Mouse (Mus musculus): ENCODE measurements around the gene Anks6. TPM values are rescaled to one million over a fixed set of nuclear protein-coding genes. Genes with fewer than 3 reads are reported as not detected.

Gene Anks6
- polyA plus RNA-seq, 1 experiment: 2.8 TPM

DNA sequence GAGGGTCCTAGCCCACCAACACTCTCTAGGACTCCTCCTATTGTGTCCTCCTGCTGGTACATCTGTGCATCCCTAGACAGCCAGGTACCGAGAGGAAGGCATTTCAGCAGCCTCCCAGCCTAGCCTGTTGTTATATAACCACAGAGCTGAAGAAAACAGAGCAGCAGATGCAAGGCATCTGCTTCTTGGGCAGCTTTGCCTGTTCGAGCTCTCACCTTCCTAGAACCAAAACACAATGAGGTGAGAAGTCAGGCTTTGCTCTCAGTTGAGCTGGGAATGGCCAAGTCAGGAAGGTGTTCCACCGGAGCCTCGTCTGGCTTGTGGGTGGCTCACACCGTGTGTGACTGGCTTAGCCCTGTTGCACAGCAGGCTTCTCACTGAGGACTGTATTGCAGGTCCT is 74.3 kb downstream of the Anks6 start:
- Histone ChIP-seq H3K9me3 (replicated peaks; ENCODE audit: control insufficient read depth, insufficient read depth, low read length, poor library complexity, severe bottlenecking) (no peaks in the 10 kb centered on the region), H3K27me3 (ENCODE audit: control insufficient read depth, insufficient read depth, low read length, poor library complexity, severe bottlenecking) (no peaks in the 10 kb centered on the region), H3K4me3 (ENCODE audit: low read depth, low read length) (no peak overlapping the region), H3K4me1 (ENCODE audit: control insufficient read depth, insufficient read depth, low read length) (no peaks in the 10 kb centered on the region), H3K27ac (ENCODE audit: insufficient read depth, low read length) (no peak overlapping the region), H3K36me3 (ENCODE audit: control insufficient read depth, insufficient read depth, low read length, poor library complexity, severe bottlenecking) (no peaks in the 10 kb centered on the region), H3K9ac (ENCODE audit: low read depth, poor library complexity, severe bottlenecking) (no peak overlapping the region)
- no peak for TF ChIP-seq EP300 (IDR thresholded peaks at IDR 0.05; ENCODE audit: insufficient read depth, low read depth, low read length)
- no peak for TF ChIP-seq POLR2A (IDR thresholded peaks at IDR 0.05; ENCODE audit: insufficient read depth, low read length)
- no peak for TF ChIP-seq CTCF (IDR thresholded peaks at IDR 0.05; ENCODE audit: low read depth, low read length)

DNA sequence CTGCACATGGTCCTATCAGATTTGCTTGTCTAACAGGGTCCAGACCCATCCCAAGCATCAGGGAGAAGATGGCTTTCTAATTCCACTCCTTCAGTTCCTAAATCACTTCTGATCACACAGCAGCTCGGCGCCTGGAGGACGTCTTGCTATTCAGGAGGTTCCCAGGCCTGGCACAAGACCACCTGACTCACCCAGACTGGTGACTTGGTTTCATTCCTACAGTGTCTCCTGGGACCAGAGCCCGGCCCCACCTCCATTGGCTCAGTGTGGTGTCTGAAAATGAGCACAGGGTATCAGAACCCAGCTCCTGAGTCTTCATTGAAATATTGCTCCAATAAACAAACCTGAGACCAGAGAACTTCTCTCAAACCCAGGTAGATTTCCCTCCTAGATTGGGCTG is 75.1 kb downstream of the Anks6 start:
- Histone ChIP-seq H3K9me3 (replicated peaks; ENCODE audit: control insufficient read depth, insufficient read depth, low read length, poor library complexity, severe bottlenecking) (no peaks in the 10 kb centered on the region), H3K4me1 (ENCODE audit: control insufficient read depth, insufficient read depth, low read length) (no peaks in the 10 kb centered on the region), H3K27me3 (ENCODE audit: control insufficient read depth, insufficient read depth, low read length, poor library complexity, severe bottlenecking) (no peaks in the 10 kb centered on the region), H3K9ac (ENCODE audit: low read depth, poor library complexity, severe bottlenecking) (no peak overlapping the region), H3K27ac (ENCODE audit: insufficient read depth, low read length) (no peak overlapping the region), H3K36me3 (ENCODE audit: control insufficient read depth, insufficient read depth, low read length, poor library complexity, severe bottlenecking) (no peaks in the 10 kb centered on the region), H3K4me3 (ENCODE audit: low read depth, low read length) (no peak overlapping the region)
- no peak for TF ChIP-seq EP300 (IDR thresholded peaks at IDR 0.05; ENCODE audit: insufficient read depth, low read depth, low read length)
- no peak for TF ChIP-seq CTCF (IDR thresholded peaks at IDR 0.05; ENCODE audit: low read depth, low read length)
- no peak for TF ChIP-seq POLR2A (IDR thresholded peaks at IDR 0.05; ENCODE audit: insufficient read depth, low read length)

DNA sequence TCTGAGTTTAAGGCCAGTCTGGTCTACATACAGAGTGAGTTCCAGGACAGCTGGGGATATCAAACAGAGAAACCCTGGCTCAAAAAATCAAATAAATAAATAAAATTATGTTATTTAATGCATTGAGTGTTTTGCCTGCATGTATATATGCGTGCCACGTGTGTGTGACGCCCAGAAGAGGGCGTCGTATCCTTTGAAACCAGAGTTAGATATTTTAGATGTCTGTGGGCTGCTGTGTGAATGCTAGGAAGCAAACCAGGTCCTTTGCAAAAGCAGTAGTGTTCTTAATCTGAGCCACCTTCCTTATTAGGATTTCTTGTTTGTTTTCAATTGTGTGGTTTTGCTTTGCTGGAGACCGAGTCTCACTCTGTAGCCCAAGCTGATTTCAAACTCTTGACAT is 78.9 kb downstream of the Anks6 start:
- Histone ChIP-seq H3K4me3 (ENCODE audit: low read depth, low read length) (no peak overlapping the region), H3K9ac (ENCODE audit: low read depth, poor library complexity, severe bottlenecking) (no peak overlapping the region), H3K36me3 (ENCODE audit: control insufficient read depth, insufficient read depth, low read length, poor library complexity, severe bottlenecking) (no peaks in the 10 kb centered on the region), H3K27me3 (ENCODE audit: control insufficient read depth, insufficient read depth, low read length, poor library complexity, severe bottlenecking) (no peaks in the 10 kb centered on the region), H3K27ac (ENCODE audit: insufficient read depth, low read length) (no peak overlapping the region), H3K4me1 (ENCODE audit: control insufficient read depth, insufficient read depth, low read length) (no peaks in the 10 kb centered on the region), H3K9me3 (replicated peaks; ENCODE audit: control insufficient read depth, insufficient read depth, low read length, poor library complexity, severe bottlenecking) (no peaks in the 10 kb centered on the region)
- no peak for TF ChIP-seq CTCF (IDR thresholded peaks at IDR 0.05; ENCODE audit: low read depth, low read length)
- no peak for TF ChIP-seq POLR2A (IDR thresholded peaks at IDR 0.05; ENCODE audit: insufficient read depth, low read length)

DNA sequence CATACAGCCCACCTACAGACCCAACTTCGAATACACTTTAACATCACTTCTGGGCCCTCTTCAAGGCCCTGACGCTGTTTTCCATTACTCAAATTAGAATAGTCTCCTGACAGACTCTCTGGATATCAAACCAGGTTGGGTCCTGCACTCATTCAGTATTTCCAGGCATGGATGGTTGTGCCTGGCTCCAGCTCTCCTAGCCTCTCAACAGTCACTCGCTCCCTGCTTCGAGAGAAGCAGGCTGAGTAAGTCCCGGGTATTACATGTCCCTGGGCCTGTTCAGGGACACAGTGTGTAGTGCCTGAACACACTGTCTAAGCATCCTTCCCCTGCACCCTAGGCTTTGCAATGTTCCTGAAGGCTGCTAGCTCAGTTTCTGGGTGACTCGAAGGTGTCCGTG is 80.1 kb downstream of the Anks6 start:
- Histone ChIP-seq H3K4me1 (ENCODE audit: control insufficient read depth, insufficient read depth, low read length) (no peaks in the 10 kb centered on the region), H3K9me3 (replicated peaks; ENCODE audit: control insufficient read depth, insufficient read depth, low read length, poor library complexity, severe bottlenecking) (no peaks in the 10 kb centered on the region), H3K4me3 (ENCODE audit: low read depth, low read length) (no peak overlapping the region), H3K9ac (ENCODE audit: low read depth, poor library complexity, severe bottlenecking) (no peak overlapping the region), H3K27me3 (ENCODE audit: control insufficient read depth, insufficient read depth, low read length, poor library complexity, severe bottlenecking) (no peaks in the 10 kb centered on the region), H3K27ac (ENCODE audit: insufficient read depth, low read length) (no peak overlapping the region), H3K36me3 (ENCODE audit: control insufficient read depth, insufficient read depth, low read length, poor library complexity, severe bottlenecking) (no peaks in the 10 kb centered on the region)
- TF ChIP-seq CTCF (IDR thresholded peaks at IDR 0.05; ENCODE audit: low read depth, low read length) (no peak), POLR2A (IDR thresholded peaks at IDR 0.05; ENCODE audit: insufficient read depth, low read length) (no peak), EP300 (IDR thresholded peaks at IDR 0.05; ENCODE audit: insufficient read depth, low read depth, low read length) (no peak)

DNA sequence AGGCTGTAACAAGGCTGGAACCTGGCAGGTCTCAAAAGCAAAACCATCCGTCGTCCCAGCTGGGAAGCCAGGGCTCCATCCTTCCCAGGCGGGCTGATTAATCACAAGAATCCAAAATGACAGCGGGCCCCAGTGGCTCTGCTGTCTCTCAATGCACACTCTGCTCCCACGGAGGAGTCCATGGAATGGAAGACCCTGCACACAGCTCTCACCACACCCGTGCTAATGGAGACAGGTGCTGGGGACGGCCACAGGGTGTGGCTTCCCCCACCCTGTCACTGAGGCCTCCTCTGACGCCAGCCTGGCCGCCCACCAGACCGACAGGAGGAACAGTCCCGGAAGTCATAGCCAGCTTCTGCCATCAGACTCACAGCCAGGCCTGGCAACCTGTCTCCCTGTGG is 80.6 kb downstream of the Anks6 start:
- Histone ChIP-seq H3K9me3 (replicated peaks; ENCODE audit: control insufficient read depth, insufficient read depth, low read length, poor library complexity, severe bottlenecking) (no peaks in the 10 kb centered on the region), H3K27ac (ENCODE audit: insufficient read depth, low read length) (no peak overlapping the region), H3K27me3 (ENCODE audit: control insufficient read depth, insufficient read depth, low read length, poor library complexity, severe bottlenecking) (no peaks in the 10 kb centered on the region), H3K9ac (ENCODE audit: low read depth, poor library complexity, severe bottlenecking) (no peak overlapping the region), H3K4me3 (ENCODE audit: low read depth, low read length) (no peak overlapping the region), H3K4me1 (ENCODE audit: control insufficient read depth, insufficient read depth, low read length) (no peaks in the 10 kb centered on the region), H3K36me3 (ENCODE audit: control insufficient read depth, insufficient read depth, low read length, poor library complexity, severe bottlenecking) (no peaks in the 10 kb centered on the region)
- TF ChIP-seq CTCF (IDR thresholded peaks at IDR 0.05; ENCODE audit: low read depth, low read length) (no peak), POLR2A (IDR thresholded peaks at IDR 0.05; ENCODE audit: insufficient read depth, low read length) (no peak), EP300 (IDR thresholded peaks at IDR 0.05; ENCODE audit: insufficient read depth, low read depth, low read length) (no peak)

DNA sequence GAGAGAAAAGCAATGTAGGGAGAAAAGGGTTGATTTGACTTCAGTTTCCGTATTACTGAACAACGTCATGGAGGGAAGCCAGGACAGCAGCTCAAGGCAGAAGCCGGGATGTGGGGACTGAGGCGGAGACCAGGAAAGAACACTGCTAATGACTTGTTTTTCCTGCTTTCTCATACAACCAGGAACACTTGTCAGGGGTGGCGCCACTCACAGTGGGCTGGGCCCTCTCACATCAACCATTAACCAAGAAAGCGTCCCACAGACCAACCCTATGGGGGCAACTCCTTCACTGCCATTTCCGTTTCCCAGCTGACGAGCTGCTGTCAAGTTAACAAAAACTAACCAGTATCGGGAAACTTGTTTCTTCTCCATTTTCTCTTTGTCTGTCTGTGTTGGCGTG is 83.9 kb downstream of the Anks6 start:
- no peak for TF ChIP-seq POLR2A (IDR thresholded peaks at IDR 0.05; ENCODE audit: insufficient read depth, low read length)
- TF ChIP-seq EP300 (IDR thresholded peaks at IDR 0.05; ENCODE audit: insufficient read depth, low read depth, low read length): no peak
- no peak for TF ChIP-seq CTCF (IDR thresholded peaks at IDR 0.05; ENCODE audit: low read depth, low read length)
- no peak overlapping the region for H3K27ac ChIP-seq (ENCODE audit: insufficient read depth, low read length)
- H3K4me1 ChIP-seq (ENCODE audit: control insufficient read depth, insufficient read depth, low read length): no peaks in the 10 kb centered on the region
- no peaks in the 10 kb centered on the region for H3K9me3 ChIP-seq (replicated peaks; ENCODE audit: control insufficient read depth, insufficient read depth, low read length, poor library complexity, severe bottlenecking)
- no peak overlapping the region for H3K4me3 ChIP-seq (ENCODE audit: low read depth, low read length)
- H3K36me3 ChIP-seq (ENCODE audit: control insufficient read depth, insufficient read depth, low read length, poor library complexity, severe bottlenecking): no peaks in the 10 kb centered on the region
- H3K27me3 ChIP-seq (ENCODE audit: control insufficient read depth, insufficient read depth, low read length, poor library complexity, severe bottlenecking): no peaks in the 10 kb centered on the region
- H3K9ac ChIP-seq (ENCODE audit: low read depth, poor library complexity, severe bottlenecking): no peak overlapping the region
